Mouse (Mus musculus) brown adipose tissue, adult 24 weeks (tissue): ENCODE measurements around the gene Gm12394. TPM values are rescaled to one million over a fixed set of nuclear protein-coding genes. Genes with fewer than 3 reads are reported as not detected.
"Not testable (repeated sequence)": the region's sequence is repeated elsewhere in the genome, so short reads cannot be mapped to it uniquely, and the experiment has no call there.

ENCODE experiments used
- H3K27ac ChIP-seq: fragments of 200-500 bp; replicated peaks from 2 replicates; pipeline ENCODE4 v1.5.1; 2012; ENCODE audit warnings: low read depth, mild to moderate bottlenecking, low read length
- H3K4me1 ChIP-seq: fragments of 200-500 bp; 2 replicates; pipeline ENCODE4 v1.6.1; 2012; ENCODE audit warnings: low read length, mixed read lengths; ENCODE audit not compliant: control insufficient read depth, insufficient read depth, insufficient read length
- H3K4me3 ChIP-seq: fragments of 200-500 bp; 2 replicates; pipeline ENCODE4 v1.5.1; 2012; ENCODE audit warnings: low read depth, mild to moderate bottlenecking, low read length, moderate library complexity; ENCODE audit not compliant: insufficient read depth
- polyA plus RNA-seq: library from polyadenylated mRNA; stranded (reverse); fragments of >200 nt; gene quantifications from 2 replicates; pipeline ENCODE4 v1.2.4, GENCODE M21; 2012; ENCODE audit not compliant: missing spikeins, insufficient read depth, insufficient read length

Gene Gm12394
- polyA plus RNA-seq, 1 experiment: not detected

DNA sequence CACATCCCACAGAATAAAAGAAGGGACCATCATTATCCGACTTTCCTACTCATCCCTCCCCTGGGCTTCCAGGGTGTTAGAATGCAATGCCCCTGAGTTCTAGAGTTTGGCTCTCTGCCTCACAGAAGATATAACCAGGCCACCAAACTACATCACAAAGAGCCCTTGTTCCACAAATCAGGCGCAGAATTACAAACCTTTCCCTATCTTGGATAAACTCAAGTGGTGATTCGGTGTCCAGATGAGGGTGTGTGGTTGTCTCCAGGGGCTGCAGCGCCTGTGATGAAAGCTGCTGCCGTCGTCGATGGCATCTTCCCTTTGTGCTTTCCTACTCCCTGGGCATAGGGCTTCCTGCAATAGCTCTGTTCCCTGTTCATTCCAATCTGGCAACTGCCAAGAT, 17.6 kb upstream of the Gm12394 start, which contains the start of gene Fam205c:
Fam205c (minus strand) TSS at position 101 of the 400 bp plus-strand sequence.
- H3K4me1 ChIP-seq: no peaks in the 10 kb centered on the region
- H3K4me3 ChIP-seq: no peak within 1 kb of the TSS
- H3K27ac ChIP-seq: no peak within 1 kb of the TSS

DNA sequence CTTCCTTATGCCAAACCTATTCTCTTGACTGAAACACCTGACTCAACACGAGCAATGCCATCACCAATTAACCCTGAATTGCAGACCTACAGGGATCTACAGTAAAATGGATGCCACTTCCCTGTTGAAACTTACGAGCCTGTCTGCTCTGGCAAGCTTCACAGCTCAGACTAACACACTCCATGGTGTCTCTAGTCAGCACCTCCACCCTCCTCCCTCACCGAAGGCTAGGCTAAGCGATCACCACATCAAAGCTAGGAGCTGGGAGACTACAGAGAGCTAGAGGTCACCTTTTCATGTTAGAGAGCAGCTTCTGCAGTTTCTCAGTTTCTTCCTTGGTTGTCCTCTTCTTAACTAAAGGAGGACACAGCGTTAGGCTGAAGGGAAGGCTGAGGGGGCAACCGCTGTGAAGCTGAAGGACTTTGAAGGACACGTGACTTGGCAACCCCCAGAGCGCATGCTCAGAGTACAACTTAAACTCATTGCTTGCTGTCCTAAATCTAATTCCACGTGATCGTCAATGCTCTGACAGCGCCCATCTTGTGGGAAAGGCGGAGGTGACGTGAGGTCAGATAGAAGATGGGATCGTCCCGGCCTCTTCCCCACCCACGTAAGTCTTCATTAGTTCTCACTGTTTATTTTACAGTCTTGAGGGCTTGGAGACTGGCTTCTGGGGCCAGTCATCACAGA, 16.3 kb upstream of the Gm12394 start:
- Histone ChIP-seq H3K27ac (no peak overlapping the region), H3K4me3 (no peak overlapping the region)

GRCm38 (mm10) chr4:42872151-42872550, 15.6 kb upstream of the Gm12394 start:
- H3K4me1 ChIP-seq: no peaks in the 10 kb centered on the region
- no peak overlapping the region for H3K27ac ChIP-seq

More for the DNA sequence above, 16.3 kb upstream of the Gm12394 start:
- no peaks in the 10 kb centered on the region for H3K4me1 ChIP-seq

DNA sequence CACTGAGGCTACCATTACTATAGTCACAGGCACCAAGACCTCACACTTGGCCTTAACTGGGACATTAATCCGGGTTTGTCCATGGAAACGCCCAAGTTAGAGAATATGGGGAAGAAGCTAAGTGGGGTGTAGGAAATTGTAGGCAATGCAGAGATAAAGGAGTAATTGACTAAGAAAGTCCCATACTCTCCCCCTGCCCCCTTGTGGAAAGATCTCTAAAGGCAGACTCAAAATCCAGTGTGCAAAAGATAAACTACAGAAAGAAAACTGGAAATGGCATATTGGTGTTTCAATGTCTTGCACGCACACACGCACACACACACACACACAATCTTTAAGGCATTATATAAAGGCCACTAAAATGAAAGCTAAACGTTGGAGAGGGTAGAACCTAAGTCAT, 14.2 kb upstream of the Gm12394 start:
- Histone ChIP-seq H3K4me3 (no peak overlapping the region), H3K27ac (no peak overlapping the region)

More at GRCm38 (mm10) chr4:42872151-42872550, 15.6 kb upstream of the Gm12394 start:
- H3K4me3 ChIP-seq: no peak overlapping the region

DNA sequence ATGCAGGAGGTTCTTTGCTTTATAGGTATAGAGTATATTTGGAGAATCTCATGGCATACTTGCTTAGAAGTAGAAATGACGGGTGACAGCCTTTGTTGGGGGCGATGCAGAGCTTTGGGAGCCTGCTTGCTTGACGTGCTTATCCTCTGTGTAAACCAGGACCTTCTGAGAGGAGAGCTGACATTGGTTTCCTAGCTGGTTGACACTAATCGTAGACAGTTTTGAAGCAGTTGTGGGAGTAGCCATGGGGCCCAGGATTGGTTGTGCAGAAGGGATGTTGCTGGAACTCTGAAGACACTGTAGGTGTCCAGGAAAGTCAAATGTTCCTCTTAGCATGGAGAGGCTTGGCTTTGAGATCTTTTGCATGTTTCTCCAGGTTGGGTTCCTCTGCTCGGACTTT, 11.6 kb upstream of the Gm12394 start:
- no peak overlapping the region for H3K4me3 ChIP-seq

More for the DNA sequence above, 14.2 kb upstream of the Gm12394 start:
- no peaks in the 10 kb centered on the region for H3K4me1 ChIP-seq

GRCm38 (mm10) chr4:42867390-42867789, 10.8 kb upstream of the Gm12394 start:
- H3K4me3 ChIP-seq: no peak overlapping the region
- H3K27ac ChIP-seq: no peak overlapping the region
- H3K4me1 ChIP-seq: no peaks in the 10 kb centered on the region

More for the DNA sequence above, 11.6 kb upstream of the Gm12394 start:
- Histone ChIP-seq H3K4me1 (no peaks in the 10 kb centered on the region), H3K27ac (no peak overlapping the region)

DNA sequence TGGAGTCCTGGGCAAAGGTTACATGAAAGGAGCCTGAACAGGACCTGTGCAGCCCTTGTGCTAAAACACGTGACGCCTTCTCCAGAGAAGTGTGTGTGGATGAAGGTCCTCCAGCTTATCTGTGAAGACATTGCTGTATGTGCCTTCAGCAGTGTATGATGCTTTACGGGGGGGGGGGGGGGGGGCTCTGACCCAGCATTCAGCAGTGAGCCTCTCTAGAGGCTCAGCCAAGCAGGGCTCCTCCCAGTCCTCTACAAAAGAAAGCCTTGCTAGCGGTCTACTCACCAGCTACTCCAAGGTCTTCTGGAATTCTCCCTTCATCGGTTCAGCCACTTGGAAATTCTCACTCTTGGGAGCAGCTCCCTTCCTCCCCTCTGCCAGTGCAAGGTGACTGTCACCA, 6.9 kb upstream of the Gm12394 start:
- not testable (repeated sequence) for H3K27ac ChIP-seq, H3K4me1 ChIP-seq, H3K4me3 ChIP-seq

DNA sequence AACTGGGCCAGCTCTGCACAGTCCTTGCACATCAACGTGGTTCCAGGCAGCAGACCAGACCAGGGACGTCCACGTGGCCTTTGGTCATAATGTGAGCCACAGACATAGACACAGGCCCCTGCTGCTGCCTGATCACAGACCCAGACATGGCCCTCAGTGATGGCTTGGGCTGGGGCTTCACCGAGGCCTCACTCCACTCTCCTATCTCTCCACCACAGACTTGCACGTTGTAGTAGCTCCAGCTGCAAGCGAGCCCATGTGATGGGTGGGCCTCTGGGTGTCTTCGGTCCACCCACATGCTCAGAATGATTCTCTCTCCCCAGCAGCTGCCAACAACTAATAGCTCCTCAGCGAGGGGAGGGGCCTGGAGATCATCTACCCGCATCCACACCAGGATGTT, 3.9 kb upstream of the Gm12394 start:
- H3K27ac ChIP-seq, H3K4me3 ChIP-seq, H3K4me1 ChIP-seq: not testable (repeated sequence)

- not testable (repeated sequence) for H3K4me3 ChIP-seq, H3K27ac ChIP-seq, H3K4me1 ChIP-seq
These were observed 2.8 kb downstream of the Gm12394 start, which contains the start of gene Fam205a1 for GRCm38 (mm10) chr4:42853788-42854187. Gene Fam205a1 (minus strand): TSS chr4:42853888.

DNA sequence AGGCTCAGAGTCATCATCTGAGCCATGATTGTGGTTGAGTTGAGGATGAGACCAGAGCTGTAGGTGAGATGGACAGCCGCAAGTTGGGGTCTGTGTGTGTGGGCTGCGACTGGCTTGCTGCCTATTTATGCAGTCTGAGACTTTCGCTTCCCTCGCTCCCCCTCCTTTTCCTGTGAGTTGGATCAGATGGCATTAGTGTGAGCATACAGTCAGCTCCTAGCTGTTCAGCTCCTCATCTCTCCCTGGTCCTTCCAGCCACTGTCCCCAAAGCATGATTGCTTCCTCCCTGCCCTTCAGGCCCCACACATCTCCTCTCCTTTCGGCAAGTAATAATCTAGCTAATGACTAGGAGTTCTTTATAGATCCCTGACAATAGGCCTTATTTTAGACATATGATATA, 82.7 kb downstream of the Gm12394 start, which contains the start of gene Ccl21a:
Ccl21a (minus strand) TSS at position 101 of the 400 bp plus-strand sequence.
- not testable (repeated sequence) for H3K4me1 ChIP-seq, H3K27ac ChIP-seq, H3K4me3 ChIP-seq

- H3K4me1 ChIP-seq, H3K4me3 ChIP-seq, H3K27ac ChIP-seq: not testable (repeated sequence)
These were observed 100.1 kb downstream of the Gm12394 start, which contains the start of gene Ccl19 for GRCm38 (mm10) chr4:42756477-42756876. Gene Ccl19 (minus strand): TSS chr4:42756577.

- not testable (repeated sequence) for H3K4me1 ChIP-seq
These were observed 121.3 kb downstream of the Gm12394 start, which contains the start of gene 4930578G10Rik for GRCm38 (mm10) chr4:42735245-42735644. Gene 4930578G10Rik (plus strand): TSS chr4:42735545.

More at GRCm38 (mm10) chr4:42735245-42735644, 121.3 kb downstream of the Gm12394 start, which contains the start of gene 4930578G10Rik:
- not testable (repeated sequence) for H3K4me3 ChIP-seq, H3K27ac ChIP-seq

Other genes with a start within 250 kb of the Gm12394 start
- gene Gm10591, start 244.6 kb downstream of the Gm12394 start, polyA plus RNA-seq: not detected in 2 replicates
- 3.0 TPM in 1 of 2 replicates, not detected in the other for gene Gm2564, start 227.1 kb downstream of the Gm12394 start, polyA plus RNA-seq
- not detected in 2 replicates for gene Ccl27b, start 201.5 kb downstream of the Gm12394 start, polyA plus RNA-seq
- gene Il11ra2, start 194.9 kb downstream of the Gm12394 start, polyA plus RNA-seq: not detected in 2 replicates
- gene 4930578G10Rik, start 121.2 kb downstream of the Gm12394 start, polyA plus RNA-seq: not detected in 2 replicates
- gene Ccl19, start 100.2 kb downstream of the Gm12394 start, polyA plus RNA-seq: not detected in 2 replicates
- 6.6 and 36.9 TPM in 2 replicates for gene Ccl21a, start 82.8 kb downstream of the Gm12394 start, polyA plus RNA-seq
- gene Fam205a1, start 2.9 kb downstream of the Gm12394 start, polyA plus RNA-seq: not detected in 2 replicates
- gene Fam205c, start 17.5 kb upstream of the Gm12394 start, polyA plus RNA-seq: not detected in 2 replicates
- not detected in 2 replicates for gene Phf24, start 59.9 kb upstream of the Gm12394 start, polyA plus RNA-seq
- gene Dnajb5, start 93.0 kb upstream of the Gm12394 start, polyA plus RNA-seq: 5.4 and 5.8 TPM in 2 replicates
- not detected in 2 replicates for gene 1700022I11Rik, start 112.8 kb upstream of the Gm12394 start, polyA plus RNA-seq
- gene Vcp, start 143.7 kb upstream of the Gm12394 start, polyA plus RNA-seq: 139 and 156 TPM in 2 replicates
- gene Fancg, start 153.7 kb upstream of the Gm12394 start, polyA plus RNA-seq: 2.5 and 6.4 TPM in 2 replicates
- 11.1 and 12.4 TPM in 2 replicates for gene Pigo, start 169.0 kb upstream of the Gm12394 start, polyA plus RNA-seq
- gene Stoml2, start 174.9 kb upstream of the Gm12394 start, polyA plus RNA-seq: 158 and 191 TPM in 2 replicates
- 10.0 and 21.9 TPM in 2 replicates for gene Fam214b, start 189.4 kb upstream of the Gm12394 start, polyA plus RNA-seq
- gene Unc13b, start 202.2 kb upstream of the Gm12394 start, polyA plus RNA-seq: 1.4 and 4.5 TPM in 2 replicates